Mouse (Mus musculus): ENCODE data around the gene Upf1. TPM values are rescaled to one million over a fixed set of nuclear protein-coding genes. Genes with fewer than 3 reads are reported as not detected.

Gene Upf1
- total and polyA plus RNA-seq, 3 experiments = 23.4 to 43.9 (median 42.6) TPM

- no peaks in the 10 kb centered on the region for H3K79me2 ChIP-seq (replicated peaks; ENCODE audit: control insufficient read depth, insufficient read depth, low read length)
- WGBS = 8% methylated on average over 35 of the region's 35 CpGs
- peak in 1 of 2 experiments; percentile 43 for DNase-seq
- no peak for TF ChIP-seq EP300 (IDR thresholded peaks at IDR 0.05; ENCODE audit: insufficient read depth, low read depth, low read length)
- H3K36me3 ChIP-seq (ENCODE audit: control insufficient read depth, insufficient read depth, low read length) = no peaks in the 10 kb centered on the region
- no peaks in the 10 kb centered on the region for H3K4me1 ChIP-seq (ENCODE audit: control insufficient read depth, insufficient read depth, low read length)
- intact Hi-C loops (cut with DNase I) = no loop called here
- H3K27ac ChIP-seq = no peak overlapping the region
- H3K4me3 ChIP-seq = no peak overlapping the region
- peaks cover 20% of the 10 kb centered on the region for H3K27me3 ChIP-seq (ENCODE audit: control insufficient read depth, insufficient read depth, low read length)
- no peak overlapping the region for H3K9ac ChIP-seq (ENCODE audit: low read depth, low read length)
Observed at GRCm38 (mm10) chr8:70375212-70375859, 22.3 kb upstream of the Upf1 start.

- TF ChIP-seq CTCF (IDR thresholded peaks at IDR 0.05) (no peak), POLR2A (IDR thresholded peaks at IDR 0.05; ENCODE audit: insufficient read depth, low read depth, low read length) (peak; percentile 36; the same call in 1 of the 2 replicates)
- H3K36me3 ChIP-seq (ENCODE audit: control insufficient read depth, insufficient read depth, low read length) = no peaks in the 10 kb centered on the region
- no peaks in the 10 kb centered on the region for H3K79me2 ChIP-seq (replicated peaks; ENCODE audit: control insufficient read depth, insufficient read depth, low read length)
- peak; percentile 76 to 79 for DNase-seq
- no peaks in the 10 kb centered on the region for H3K4me1 ChIP-seq (ENCODE audit: control insufficient read depth, insufficient read depth, low read length)
- H3K4me3 ChIP-seq = peak overlapping the region; percentile 22; the same call in 1 of the 2 replicates
- intact Hi-C loops (cut with DNase I) = no loop called here
- WGBS = 2% methylated on average over 53 of the region's 53 CpGs
- no peak overlapping the region for H3K9ac ChIP-seq (ENCODE audit: low read depth, low read length)
- no peak overlapping the region for H3K27ac ChIP-seq
- peaks cover 20% of the 10 kb centered on the region for H3K27me3 ChIP-seq (ENCODE audit: control insufficient read depth, insufficient read depth, low read length)
Observed at GRCm38 (mm10) chr8:70374318-70374927, 21.3 kb upstream of the Upf1 start.

GRCm38 (mm10) chr8:70373397-70374317 is 20.6 kb upstream of the Upf1 start, which contains the start of gene Comp:
Gene Comp, plus strand, starts transcription at chr8:70373558.
- Histone ChIP-seq H3K4me1 (ENCODE audit: control insufficient read depth, insufficient read depth, low read length) (no peaks in the 10 kb centered on the region), H3K27ac (no peak within 1 kb of the TSS), H3K9ac (ENCODE audit: low read depth, low read length) (no peak within 1 kb of the TSS), H3K4me3 (peak within 1 kb of the TSS; percentile 22; the same call in 1 of the 2 replicates), H3K36me3 (ENCODE audit: control insufficient read depth, insufficient read depth, low read length) (no peaks in the 10 kb centered on the region), H3K27me3 (ENCODE audit: control insufficient read depth, insufficient read depth, low read length) (peaks cover 20% of the 10 kb centered on the region), H3K79me2 (replicated peaks; ENCODE audit: control insufficient read depth, insufficient read depth, low read length) (no peaks in the 10 kb centered on the region)
- WGBS = 8% methylated on average over 47 of the region's 47 CpGs
- TF ChIP-seq EP300 (IDR thresholded peaks at IDR 0.05; ENCODE audit: insufficient read depth, low read depth, low read length) (no peak), CTCF (IDR thresholded peaks at IDR 0.05) (no peak), POLR2A (IDR thresholded peaks at IDR 0.05; ENCODE audit: insufficient read depth, low read depth, low read length) (no peak)
- no peak for DNase-seq
- intact Hi-C loops (cut with DNase I) = no loop called here

- intact Hi-C loops (cut with DNase I) = no loop called here
- H3K4me1 ChIP-seq (ENCODE audit: control insufficient read depth, insufficient read depth, low read length) = no peaks in the 10 kb centered on the region
- H3K36me3 ChIP-seq (ENCODE audit: control insufficient read depth, insufficient read depth, low read length) = no peaks in the 10 kb centered on the region
- TF ChIP-seq POLR2A (IDR thresholded peaks at IDR 0.05; ENCODE audit: insufficient read depth, low read depth, low read length) (no peak), CTCF (IDR thresholded peaks at IDR 0.05) (no peak), EP300 (IDR thresholded peaks at IDR 0.05; ENCODE audit: insufficient read depth, low read depth, low read length) (no peak)
- no peak overlapping the region for H3K4me3 ChIP-seq
- no peak overlapping the region for H3K27ac ChIP-seq
- peaks cover 20% of the 10 kb centered on the region for H3K27me3 ChIP-seq (ENCODE audit: control insufficient read depth, insufficient read depth, low read length)
- WGBS = 28% methylated on average over 6 of the region's 6 CpGs
- no peak for DNase-seq
- no peaks in the 10 kb centered on the region for H3K79me2 ChIP-seq (replicated peaks; ENCODE audit: control insufficient read depth, insufficient read depth, low read length)
- H3K9ac ChIP-seq (ENCODE audit: low read depth, low read length) = no peak overlapping the region
Observed at GRCm38 (mm10) chr8:70371951-70372350, 18.9 kb upstream of the Upf1 start.

- Histone ChIP-seq H3K27me3 (ENCODE audit: control insufficient read depth, insufficient read depth, low read length) (peaks cover 13% of the 10 kb centered on the region), H3K9ac (ENCODE audit: low read depth, low read length) (no peak overlapping the region), H3K79me2 (replicated peaks; ENCODE audit: control insufficient read depth, insufficient read depth, low read length) (no peaks in the 10 kb centered on the region), H3K36me3 (ENCODE audit: control insufficient read depth, insufficient read depth, low read length) (no peaks in the 10 kb centered on the region), H3K4me3 (no peak overlapping the region), H3K27ac (no peak overlapping the region), H3K4me1 (ENCODE audit: control insufficient read depth, insufficient read depth, low read length) (no peaks in the 10 kb centered on the region)
- intact Hi-C loops (cut with DNase I) = no loop called here
- DNase-seq = peak in 1 of 2 experiments; percentile 40
- TF ChIP-seq POLR2A (IDR thresholded peaks at IDR 0.05; ENCODE audit: insufficient read depth, low read depth, low read length) = no peak
- no peak for TF ChIP-seq EP300 (IDR thresholded peaks at IDR 0.05; ENCODE audit: insufficient read depth, low read depth, low read length)
- TF ChIP-seq CTCF (IDR thresholded peaks at IDR 0.05) = no peak
- 59% methylated on average over 7 of the region's 7 CpGs for WGBS
Observed at GRCm38 (mm10) chr8:70370476-70370875, 17.4 kb upstream of the Upf1 start.

Measured in heart, adult 2 months (tissue).